Mouse (Mus musculus): Measurements from ENCODE around the gene Hbb-bt. TPM values are rescaled to one million over a fixed set of nuclear protein-coding genes. Genes with fewer than 3 reads are reported as not detected.
"Not testable (repeated sequence)": the region's sequence is repeated elsewhere in the genome, so short reads cannot be mapped to it uniquely, and the experiment has no call there.

Gene Hbb-bt
- polyA plus RNA-seq, 1 experiment from 2014 or later, result not detected

DNA sequence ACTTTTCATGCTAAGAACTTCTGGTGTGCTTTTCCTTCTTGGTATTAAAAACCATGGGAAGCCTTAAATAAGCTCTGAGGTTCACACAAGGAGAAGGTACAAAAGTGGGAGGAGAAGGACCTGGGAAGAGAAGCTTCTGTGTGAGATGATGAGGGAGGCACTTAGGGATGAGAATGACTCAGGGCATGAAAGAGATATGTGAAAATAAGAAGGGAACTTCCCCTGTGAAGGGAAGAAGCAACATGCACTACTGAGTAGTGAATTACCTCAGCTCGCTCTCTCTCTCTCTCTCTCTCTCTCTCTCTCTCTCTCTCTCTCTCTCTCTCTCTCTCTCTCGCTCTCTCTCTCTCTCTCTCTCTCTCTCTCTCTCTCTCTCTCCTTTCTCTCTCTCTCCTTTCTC is 1.3 kb upstream of the Hbb-bt start:
- no CpG with 5 or more reads among the region's 2 CpGs for WGBS (ENCODE audit: missing documents)
- not testable (repeated sequence) for H3K27ac ChIP-seq

GRCm38 (mm10) chr7:103813152-103813551 is 644 bp downstream of the Hbb-bt start:
- not testable (repeated sequence) for H3K36me3 ChIP-seq (ENCODE audit: inconsistent target); H3K4me3 ChIP-seq (ENCODE audit: inconsistent target); H3K27ac ChIP-seq; H3K79me2 ChIP-seq (ENCODE audit: inconsistent target)
- WGBS (ENCODE audit: missing documents), result no CpG with 5 or more reads among the region's 3 CpGs

More for the DNA sequence above, 1.3 kb upstream of the Hbb-bt start:
- H3K36me3 ChIP-seq (ENCODE audit: inconsistent target); H3K79me2 ChIP-seq (ENCODE audit: inconsistent target); H3K4me3 ChIP-seq (ENCODE audit: inconsistent target): not testable (repeated sequence)

DNA sequence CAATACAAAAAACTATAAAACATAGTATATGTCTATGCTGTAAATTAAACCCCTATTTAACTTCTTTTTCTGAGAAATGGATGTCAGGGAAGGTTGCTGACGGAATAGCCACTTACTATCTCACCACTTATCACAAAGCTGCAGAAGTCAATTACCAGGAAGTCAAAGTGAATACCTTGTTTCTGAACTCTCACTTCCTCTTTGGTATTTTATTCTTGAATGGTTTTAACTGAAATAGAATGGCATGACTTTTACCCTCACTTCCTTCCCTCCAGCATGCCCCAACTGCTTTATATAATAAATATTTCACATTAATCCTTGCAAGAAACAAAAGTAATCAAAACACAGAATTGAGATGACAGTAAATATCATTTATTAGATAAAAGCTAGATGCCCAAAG is 1.6 kb downstream of the Hbb-bt start:
- Histone ChIP-seq H3K79me2 (ENCODE audit: inconsistent target) (no peaks in the 10 kb centered on the region), H3K27ac (no peak overlapping the region), H3K4me3 (ENCODE audit: inconsistent target) (no peak overlapping the region), H3K36me3 (ENCODE audit: inconsistent target) (no peaks in the 10 kb centered on the region)
- WGBS (ENCODE audit: missing documents), result 7% methylated on average over 1 of the region's 1 CpGs

- Histone ChIP-seq H3K36me3 (ENCODE audit: inconsistent target) (no peaks in the 10 kb centered on the region), H3K79me2 (ENCODE audit: inconsistent target) (no peaks in the 10 kb centered on the region), H3K27ac (no peak overlapping the region), H3K4me3 (ENCODE audit: inconsistent target) (no peak overlapping the region)
- no CpG with 5 or more reads among the region's 1 CpGs for WGBS (ENCODE audit: missing documents)
These were observed 2.5 kb downstream of the Hbb-bt start for GRCm38 (mm10) chr7:103811223-103811845.

GRCm38 (mm10) chr7:103810746-103811145 is 3.0 kb downstream of the Hbb-bt start:
- 84% methylated on average over 3 of the region's 3 CpGs for WGBS (ENCODE audit: missing documents)
- Histone ChIP-seq H3K4me3 (ENCODE audit: inconsistent target) (no peak overlapping the region), H3K79me2 (ENCODE audit: inconsistent target) (no peaks in the 10 kb centered on the region), H3K27ac (no peak overlapping the region), H3K36me3 (ENCODE audit: inconsistent target) (no peaks in the 10 kb centered on the region)

- WGBS (ENCODE audit: missing documents), result 92% methylated on average over 1 of the region's 1 CpGs
- Histone ChIP-seq H3K36me3 (ENCODE audit: inconsistent target) (no peaks in the 10 kb centered on the region), H3K27ac (no peak overlapping the region), H3K79me2 (ENCODE audit: inconsistent target) (no peaks in the 10 kb centered on the region), H3K4me3 (ENCODE audit: inconsistent target) (no peak overlapping the region)
These were observed 3.5 kb downstream of the Hbb-bt start for GRCm38 (mm10) chr7:103810296-103810695.

GRCm38 (mm10) chr7:103809801-103810155 is 4.0 kb downstream of the Hbb-bt start:
- H3K4me3 ChIP-seq (ENCODE audit: inconsistent target), result no peak overlapping the region
- WGBS (ENCODE audit: missing documents), result 46% methylated on average over 1 of the region's 1 CpGs
- H3K27ac ChIP-seq, result no peak overlapping the region
- no peaks in the 10 kb centered on the region for H3K36me3 ChIP-seq (ENCODE audit: inconsistent target)
- H3K79me2 ChIP-seq (ENCODE audit: inconsistent target), result no peaks in the 10 kb centered on the region

GRCm38 (mm10) chr7:103808971-103809800 is 4.6 kb downstream of the Hbb-bt start:
- no peaks in the 10 kb centered on the region for H3K36me3 ChIP-seq (ENCODE audit: inconsistent target)
- WGBS (ENCODE audit: missing documents), result 37% methylated on average over 5 of the region's 5 CpGs
- H3K4me3 ChIP-seq (ENCODE audit: inconsistent target), result no peak overlapping the region
- no peak overlapping the region for H3K27ac ChIP-seq
- no peaks in the 10 kb centered on the region for H3K79me2 ChIP-seq (ENCODE audit: inconsistent target)

DNA sequence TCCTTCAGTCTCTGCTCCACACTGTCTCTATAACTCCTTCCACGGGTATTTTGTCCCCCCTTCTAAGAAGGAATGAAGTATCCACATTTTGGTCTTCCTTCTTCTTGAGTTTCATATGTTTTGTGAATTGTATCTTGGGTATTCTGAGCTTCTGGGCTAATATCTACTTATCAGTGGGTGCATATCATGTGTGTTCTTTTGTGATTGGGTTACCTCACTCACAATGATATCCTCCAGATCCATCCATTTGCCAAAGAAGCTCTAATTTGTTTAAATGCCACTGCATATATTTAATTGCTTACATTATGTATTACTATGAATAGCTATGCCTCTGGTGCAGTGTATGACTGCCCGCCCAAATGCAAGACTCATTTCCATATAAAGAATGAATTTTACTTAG is 5.7 kb downstream of the Hbb-bt start:
- WGBS (ENCODE audit: missing documents), result 64% methylated on average over 2 of the region's 2 CpGs
- H3K4me3 ChIP-seq (ENCODE audit: inconsistent target); H3K79me2 ChIP-seq (ENCODE audit: inconsistent target); H3K36me3 ChIP-seq (ENCODE audit: inconsistent target); H3K27ac ChIP-seq: not testable (repeated sequence)

GRCm38 (mm10) chr7:103806856-103807255 is 6.9 kb downstream of the Hbb-bt start:
- Histone ChIP-seq H3K36me3 (ENCODE audit: inconsistent target) (no peaks in the 10 kb centered on the region), H3K27ac (no peak overlapping the region), H3K79me2 (ENCODE audit: inconsistent target) (no peaks in the 10 kb centered on the region), H3K4me3 (ENCODE audit: inconsistent target) (no peak overlapping the region)
- WGBS (ENCODE audit: missing documents), result 71% methylated on average over 1 of the region's 1 CpGs

DNA sequence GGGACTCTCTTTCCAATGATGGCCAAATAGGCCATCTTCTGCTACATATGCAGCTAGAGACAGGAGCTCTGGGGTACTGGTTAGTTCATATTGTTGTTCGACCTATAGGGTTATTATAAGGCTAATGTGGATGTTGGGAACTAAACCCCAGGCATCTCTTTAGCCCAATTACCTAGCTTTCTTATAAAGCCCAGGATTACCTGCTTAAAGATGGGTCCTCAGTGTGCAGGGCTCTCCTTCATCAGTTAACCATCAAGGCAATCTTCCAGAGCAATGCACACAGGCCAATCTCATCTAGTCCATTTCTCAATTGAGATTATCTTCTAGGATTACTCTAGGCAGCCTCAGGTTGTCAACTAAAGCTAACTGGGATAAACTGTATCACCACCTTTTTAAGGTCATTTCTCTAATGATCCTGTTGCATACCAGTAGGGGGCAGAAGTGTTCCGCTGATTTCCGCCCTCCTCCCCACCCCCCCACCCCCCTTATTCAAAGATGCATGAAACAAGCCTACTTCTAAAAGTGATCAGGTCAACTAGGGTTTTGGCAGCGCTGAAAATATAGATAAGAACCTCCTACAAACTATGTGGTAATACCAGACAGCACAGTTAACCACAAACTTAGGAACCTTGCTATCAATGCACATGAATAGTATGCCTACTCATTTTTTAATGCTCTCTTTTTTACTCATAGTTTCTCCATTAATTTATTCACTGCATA is 21.0 kb downstream of the Hbb-bt start:
- no peak overlapping the region for H3K4me3 ChIP-seq (ENCODE audit: inconsistent target)
- WGBS (ENCODE audit: missing documents), result 17% methylated on average over 4 of the region's 4 CpGs
- H3K79me2 ChIP-seq (ENCODE audit: inconsistent target), result no peaks in the 10 kb centered on the region
- H3K27ac ChIP-seq, result no peak overlapping the region
- no peaks in the 10 kb centered on the region for H3K36me3 ChIP-seq (ENCODE audit: inconsistent target)

DNA sequence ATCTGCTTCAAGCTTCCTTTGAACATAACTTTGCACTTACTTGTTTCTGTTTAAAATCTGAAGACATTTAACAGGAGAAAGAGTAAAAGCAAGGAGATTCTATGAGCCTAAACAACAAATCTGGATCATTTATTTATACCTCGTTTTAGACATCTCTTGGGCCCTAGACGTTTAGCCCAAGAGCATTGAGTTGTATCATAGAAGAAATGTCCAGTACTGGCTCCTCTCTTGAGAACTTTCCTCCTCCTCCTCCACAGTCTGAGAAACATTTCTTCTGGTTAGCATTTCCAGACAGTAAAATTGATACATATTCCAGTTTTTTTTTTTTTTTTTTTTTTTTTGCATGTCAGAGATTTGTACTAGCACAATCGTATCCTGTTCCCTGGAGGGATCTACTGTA is 22.1 kb downstream of the Hbb-bt start, which contains the start of gene Olfr67:
Gene Olfr67, minus strand, starts transcription at position 101 of the 400 bp plus-strand sequence.
- H3K27ac ChIP-seq, result no peak within 1 kb of the TSS
- 88% methylated on average over 1 of the region's 3 CpGs for WGBS (ENCODE audit: missing documents)
- H3K36me3 ChIP-seq (ENCODE audit: inconsistent target), result no peaks in the 10 kb centered on the region
- H3K79me2 ChIP-seq (ENCODE audit: inconsistent target), result no peaks in the 10 kb centered on the region
- no peak within 1 kb of the TSS for H3K4me3 ChIP-seq (ENCODE audit: inconsistent target)

- Histone ChIP-seq H3K79me2 (ENCODE audit: inconsistent target) (no peaks in the 10 kb centered on the region), H3K27ac (no peak within 1 kb of the TSS), H3K4me3 (ENCODE audit: inconsistent target) (no peak within 1 kb of the TSS), H3K36me3 (ENCODE audit: inconsistent target) (no peaks in the 10 kb centered on the region)
- WGBS (ENCODE audit: missing documents), result 92% methylated on average over 3 of the region's 3 CpGs
These were observed 34.2 kb downstream of the Hbb-bt start, which contains the start of gene Olfr68 for GRCm38 (mm10) chr7:103779598-103779997. Olfr68 (minus strand) TSS chr7:103779698.

DNA sequence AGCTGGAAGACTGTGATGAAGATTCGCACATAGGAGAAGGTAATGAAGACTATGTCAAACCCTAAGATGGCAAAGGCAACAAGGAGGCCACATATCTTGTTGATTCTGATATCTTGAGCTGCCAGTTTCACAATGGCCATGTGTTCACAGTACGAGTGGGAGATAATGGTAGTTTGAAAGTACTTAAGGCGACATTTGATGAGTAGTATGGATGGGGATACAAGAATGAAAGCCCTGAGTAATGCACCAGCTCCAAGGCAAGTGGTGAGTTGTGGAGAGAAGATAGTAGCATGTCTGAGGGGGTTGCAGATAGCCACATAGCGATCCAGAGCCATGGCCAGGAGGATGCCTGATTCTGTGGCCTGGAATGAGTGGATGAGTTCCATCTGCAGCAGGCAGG is 36.1 kb downstream of the Hbb-bt start:
- 100% methylated on average over 1 of the region's 4 CpGs for WGBS (ENCODE audit: missing documents)
- H3K4me3 ChIP-seq (ENCODE audit: inconsistent target); H3K36me3 ChIP-seq (ENCODE audit: inconsistent target); H3K27ac ChIP-seq; H3K79me2 ChIP-seq (ENCODE audit: inconsistent target): not testable (repeated sequence)

DNA sequence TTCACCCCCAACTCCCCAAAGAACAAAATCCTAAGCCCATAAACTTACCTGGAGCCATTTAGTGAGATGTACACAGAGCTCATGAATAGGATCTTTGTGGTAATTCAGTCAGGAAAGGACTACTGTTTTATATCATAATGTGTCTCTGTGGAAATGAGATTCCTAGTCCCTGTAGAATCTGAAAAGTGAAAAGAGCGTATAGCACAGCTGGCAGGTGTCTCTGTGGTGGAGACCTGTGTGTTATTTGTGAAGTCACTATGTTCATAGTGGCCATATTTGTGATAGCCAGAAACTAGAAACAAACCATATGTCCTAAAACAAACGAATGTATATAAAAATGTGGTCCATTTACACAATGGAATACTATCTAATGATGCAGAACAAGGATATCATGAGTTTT is 42.3 kb downstream of the Hbb-bt start, which contains the start of gene Olfr69:
Gene Olfr69, minus strand, starts transcription at position 101 of the 400 bp plus-strand sequence.
- H3K27ac ChIP-seq, result no peak within 1 kb of the TSS
- no peaks in the 10 kb centered on the region for H3K36me3 ChIP-seq (ENCODE audit: inconsistent target)
- H3K4me3 ChIP-seq (ENCODE audit: inconsistent target), result no peak within 1 kb of the TSS
- no peaks in the 10 kb centered on the region for H3K79me2 ChIP-seq (ENCODE audit: inconsistent target)
- WGBS (ENCODE audit: missing documents), result 97% methylated on average over 2 of the region's 2 CpGs
